Mouse (Mus musculus) intestine, embryonic 14.5 days (tissue): ENCODE data around the gene Ppfia3. TPM values are rescaled to one million over a fixed set of nuclear protein-coding genes. Genes with fewer than 3 reads are reported as not detected.

Source experiments
- ATAC-seq: fragments of 200-750 bp; cut with Nextera tagmentation; replicated peaks from 2 replicates; pipeline ENCODE4 v1.8.0; 2017; ENCODE audit warnings: low read depth, moderate number of reproducible peaks, moderate TSS enrichment, moderate library complexity; ENCODE audit not compliant: low FRiP score, low TSS enrichment
- DNase-seq: peaks from one replicate; pipeline ENCODE4 v3.0.0-alpha.2; 2018; ENCODE audit warnings: low spot score
- H3K27ac ChIP-seq: fragments of 300-500 bp; sonication (generic); 2 replicates; pipeline ENCODE4 v1.5.1; 2014; ENCODE audit warnings: low read depth, mild to moderate bottlenecking, control low read depth
- H3K27me3 ChIP-seq: fragments of 300-500 bp; sonication (generic); replicated peaks from 2 replicates; pipeline ENCODE4 v1.6.1; 2014; ENCODE audit warnings: low read length, control low read depth; ENCODE audit not compliant: control insufficient read depth, insufficient read depth
- H3K36me3 ChIP-seq: fragments of 300-500 bp; sonication (generic); 2 replicates; pipeline ENCODE4 v1.6.1; 2014; ENCODE audit warnings: low read length, control low read depth; ENCODE audit not compliant: control insufficient read depth, insufficient read depth
- H3K4me1 ChIP-seq: fragments of 300-500 bp; sonication (generic); replicated peaks from 2 replicates; pipeline ENCODE4 v1.6.1; 2014; ENCODE audit warnings: low read length, control low read depth, mixed read lengths; ENCODE audit not compliant: control insufficient read depth, insufficient read depth
- H3K4me2 ChIP-seq: fragments of 300-500 bp; sonication (generic); 2 replicates; pipeline ENCODE4 v1.6.1; 2014; ENCODE audit warnings: low read length
- H3K4me3 ChIP-seq: fragments of 300-500 bp; sonication (generic); 2 replicates; pipeline ENCODE4 v1.5.1; 2014; ENCODE audit warnings: low read depth, low read length, control low read depth, mixed read lengths
- H3K9ac ChIP-seq: fragments of 300-500 bp; sonication (generic); 2 replicates; pipeline ENCODE4 v1.6.1; 2014; ENCODE audit warnings: mild to moderate bottlenecking, low read length
- H3K9me3 ChIP-seq: fragments of 300-500 bp; sonication (generic); 2 replicates; pipeline ENCODE4 v1.6.1; 2016; ENCODE audit warnings: low read length, control low read depth; ENCODE audit not compliant: control insufficient read depth
- WGBS: fragments of 180-500 bp; shearing (Covaris S2); extraction: QIAGEN DNeasy Blood & Tissue Kit; methylation state at CpG from one replicate; pipeline ENCODE4 v1.1.7; 2014; 5-methylcytosine and 5-hydroxymethylcytosine counted together
- polyA plus RNA-seq: library from polyadenylated mRNA; unstranded; fragments of >200 nt; fragmentation: Nextera tagmentation; extraction: Ambion mirVana; gene quantifications from 2 replicates; pipeline ENCODE4 v1.2.1, GENCODE M21; 2014

Ppfia3 gene
- polyA plus RNA-seq, 1 experiment from 2014 or later = 5.5 TPM

DNA sequence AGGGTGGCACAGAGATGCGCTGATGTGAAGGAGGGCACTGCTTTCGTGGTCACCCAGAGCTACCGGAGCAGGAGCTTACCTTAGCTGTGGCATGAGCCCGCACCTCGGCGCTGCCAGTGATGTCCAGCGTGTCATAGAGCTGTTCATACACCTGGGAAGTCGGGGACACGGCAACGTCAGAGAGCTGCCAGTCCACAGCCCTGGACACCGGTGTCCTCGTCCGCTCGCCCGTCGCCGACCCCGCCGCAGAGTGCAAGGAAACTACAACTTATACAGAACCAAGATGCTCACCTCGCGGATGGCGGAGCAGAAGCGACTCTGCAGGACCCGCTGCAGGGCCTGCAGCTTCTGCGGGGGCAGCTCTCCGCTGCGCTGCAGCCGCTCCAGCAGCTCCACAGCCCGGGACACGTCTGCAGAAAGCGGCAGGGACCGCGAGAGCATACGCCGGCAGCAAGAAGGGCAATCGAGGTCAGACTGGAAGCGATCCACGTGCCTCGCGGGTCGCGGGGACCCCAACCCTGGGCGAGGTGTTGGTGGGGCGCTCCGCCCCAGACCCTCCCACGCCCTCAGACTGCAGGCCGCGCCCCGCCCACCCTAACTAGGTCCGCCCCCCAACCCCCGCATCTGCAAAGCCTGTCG lies 3.1 kb upstream of the Ppfia3 start:
- Histone ChIP-seq H3K27me3 (peaks cover 27% of the 10 kb centered on the region), H3K4me1 (peaks cover 15% of the 10 kb centered on the region; the same call in 1 of the 2 replicates), H3K4me2 (peak overlapping the region; percentile 80), H3K9ac (peak overlapping the region; percentile 8; the same call in 1 of the 2 replicates), H3K9me3 (no peaks in the 10 kb centered on the region), H3K4me3 (peak overlapping the region; percentile 48), H3K36me3 (peaks cover 28% of the 10 kb centered on the region), H3K27ac (no peak overlapping the region)
- WGBS = 9% methylated on average over 48 of the region's 52 CpGs
- DNase-seq = no peak
- ATAC-seq = no peak; the same call in 1 of the 2 replicates

- H3K9ac ChIP-seq = no peak overlapping the region
- 71% methylated on average over 16 of the region's 16 CpGs for WGBS
- no peak overlapping the region for H3K27ac ChIP-seq
- peaks cover 15% of the 10 kb centered on the region; the same call in 1 of the 2 replicates for H3K4me1 ChIP-seq
- H3K27me3 ChIP-seq = peaks cover 32% of the 10 kb centered on the region
- no peaks in the 10 kb centered on the region for H3K9me3 ChIP-seq
- no peak for ATAC-seq
- peaks cover 22% of the 10 kb centered on the region for H3K36me3 ChIP-seq
- 0 out of 2 replicates have a peak overlapping the region, but pooled peaks have one; percentile 48 for H3K4me3 ChIP-seq
- no peak for DNase-seq
- no peak overlapping the region; the same call in 1 of the 2 replicates for H3K4me2 ChIP-seq
Observed at GRCm38 (mm10) chr7:45369022-45369745, 2.4 kb upstream of the Ppfia3 start.

GRCm38 (mm10) chr7:45368178-45368577 lies 1.4 kb upstream of the Ppfia3 start:
- Histone ChIP-seq H3K4me2 (peak overlapping the region; percentile 99; the same call in 1 of the 2 replicates), H3K4me1 (peaks cover 15% of the 10 kb centered on the region; the same call in 1 of the 2 replicates), H3K27me3 (peaks cover 42% of the 10 kb centered on the region), H3K36me3 (peaks cover 12% of the 10 kb centered on the region), H3K9ac (no peak overlapping the region), H3K4me3 (peak overlapping the region; percentile 52; the same call in 1 of the 2 replicates), H3K9me3 (no peaks in the 10 kb centered on the region), H3K27ac (no peak overlapping the region)
- WGBS = 78% methylated on average over 15 of the region's 15 CpGs
- ATAC-seq (no peak), DNase-seq (no peak)

DNA sequence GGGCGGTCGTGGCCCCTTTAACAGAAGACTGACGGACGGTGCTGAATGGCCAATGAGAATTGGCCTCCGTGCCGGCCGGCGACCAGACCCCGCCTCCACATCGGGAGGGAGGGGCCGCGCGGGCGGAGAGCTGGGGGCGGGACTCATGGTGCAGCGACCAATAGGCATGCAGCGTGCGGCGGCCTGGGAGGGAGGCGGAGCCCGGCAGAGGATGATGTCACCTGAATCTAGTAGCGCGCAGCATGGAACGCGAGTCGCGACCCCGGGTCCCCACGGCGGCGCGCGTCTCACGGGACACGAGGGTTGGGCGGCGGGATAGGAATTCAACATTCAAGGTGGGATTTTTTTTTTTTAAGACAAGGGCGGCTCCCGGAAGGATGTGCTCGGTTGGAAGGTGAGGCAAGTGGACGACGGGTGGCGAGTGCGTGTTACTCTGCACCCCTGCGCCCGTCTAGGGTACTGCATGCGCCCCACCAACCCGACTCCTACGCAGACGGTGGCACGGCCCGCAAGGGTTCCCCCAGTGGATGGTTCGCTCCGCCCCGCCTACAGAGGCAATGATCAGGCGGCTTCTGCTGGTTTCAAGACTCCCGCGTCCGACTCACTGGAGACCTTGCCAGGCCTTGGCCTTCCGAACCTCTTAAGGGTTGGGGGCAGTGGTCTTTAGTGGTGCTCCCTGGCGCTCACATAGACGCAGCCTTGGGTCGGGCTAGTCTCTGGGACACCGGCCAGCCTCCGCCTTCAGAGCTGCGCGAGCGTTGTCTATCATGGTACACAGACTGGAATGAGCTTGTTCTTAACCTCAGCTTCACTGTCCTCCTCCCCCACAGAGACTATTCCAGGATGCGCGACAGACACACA lies 431 bp upstream of the Ppfia3 start:
- H3K9me3 ChIP-seq = no peaks in the 10 kb centered on the region
- DNase-seq (peak; percentile 99), ATAC-seq (peak; percentile 76)
- peak overlapping the region; percentile 56 for H3K9ac ChIP-seq
- H3K4me2 ChIP-seq = peak overlapping the region; percentile 99
- peaks cover 4% of the 10 kb centered on the region; the same call in 1 of the 2 replicates for H3K36me3 ChIP-seq
- H3K27ac ChIP-seq = peak overlapping the region; percentile 47; the same call in 1 of the 2 replicates
- peaks cover 20% of the 10 kb centered on the region; the same call in 1 of the 2 replicates for H3K4me1 ChIP-seq
- peaks cover 49% of the 10 kb centered on the region for H3K27me3 ChIP-seq
- peak overlapping the region; percentile 52 for H3K4me3 ChIP-seq
- WGBS = under 1% methylated on average over 69 of the region's 70 CpGs

DNA sequence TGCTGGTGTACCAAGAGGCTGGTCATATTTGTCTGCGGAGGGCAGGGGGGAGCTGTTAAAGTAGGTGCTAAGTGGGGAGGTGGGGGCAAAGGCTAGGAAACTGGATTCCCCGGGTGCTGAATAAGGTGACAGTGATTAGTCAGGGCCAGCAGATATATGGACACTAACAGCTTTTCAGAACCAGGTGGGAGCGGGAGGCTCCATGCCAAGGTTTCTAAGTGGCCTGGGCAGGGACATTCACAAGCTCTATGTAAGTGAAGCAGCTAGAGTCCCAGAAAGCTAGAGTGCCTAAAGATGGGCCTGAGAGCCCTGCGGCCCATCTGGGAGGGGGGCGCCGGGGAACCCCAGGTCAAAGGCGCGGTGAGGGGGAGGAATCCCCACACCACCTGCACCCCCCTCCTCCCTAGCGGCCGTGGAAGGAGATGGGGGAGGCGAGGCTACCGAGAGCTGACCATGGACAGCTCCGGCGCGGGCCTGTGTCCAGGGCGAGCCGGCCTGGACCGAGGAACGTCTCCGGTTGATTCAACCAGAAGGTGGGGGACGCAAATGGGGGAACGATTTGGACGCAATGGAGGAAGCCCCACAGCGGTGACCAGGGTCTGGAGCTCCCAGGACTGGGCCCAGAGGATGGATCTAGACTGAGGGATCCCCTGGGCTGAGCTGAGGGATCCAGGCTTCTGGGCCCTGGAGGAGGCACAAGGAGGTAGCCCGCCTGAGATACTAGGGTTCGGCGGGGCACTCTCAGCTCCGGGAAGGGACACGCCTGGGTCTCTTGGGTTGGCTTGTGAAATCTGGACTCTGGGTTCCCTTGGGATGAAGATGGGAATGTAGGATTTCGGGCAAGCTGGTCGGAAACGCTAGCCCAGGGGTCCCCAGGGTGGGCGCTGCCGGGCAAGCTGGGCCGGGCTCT lies 822 bp downstream of the Ppfia3 start:
- peaks cover 60% of the 10 kb centered on the region for H3K27me3 ChIP-seq
- H3K4me3 ChIP-seq = peak overlapping the region; percentile 52
- WGBS = 4% methylated on average over 31 of the region's 35 CpGs
- H3K9ac ChIP-seq = peak overlapping the region; percentile 56
- H3K36me3 ChIP-seq = no peaks in the 10 kb centered on the region
- no peak overlapping the region for H3K27ac ChIP-seq
- ATAC-seq (no peak), DNase-seq (peak; percentile 85)
- H3K4me1 ChIP-seq = peaks cover 23% of the 10 kb centered on the region
- peak overlapping the region; percentile 99 for H3K4me2 ChIP-seq
- no peaks in the 10 kb centered on the region for H3K9me3 ChIP-seq

DNA sequence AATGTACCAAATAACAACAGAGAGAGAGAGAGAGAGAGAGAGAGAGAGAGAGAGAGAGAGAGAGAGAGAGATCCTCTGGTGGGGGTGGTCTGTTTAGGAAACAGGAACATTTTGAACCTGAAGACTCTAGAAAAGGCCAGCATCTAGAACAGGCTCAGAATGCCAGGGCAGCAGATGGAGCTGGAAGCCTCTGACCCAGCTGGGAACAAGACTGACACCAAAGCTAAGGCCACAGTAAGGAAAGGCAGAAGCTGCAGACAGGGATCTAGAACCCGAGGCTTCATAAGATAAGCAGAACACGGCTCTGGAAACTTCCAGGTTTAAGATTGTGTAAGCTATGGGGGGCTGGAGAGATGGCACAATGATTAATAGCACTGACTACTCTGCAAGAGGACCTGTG lies 2.8 kb downstream of the Ppfia3 start:
- H3K4me1 ChIP-seq = peaks cover 19% of the 10 kb centered on the region
- no peaks in the 10 kb centered on the region for H3K9me3 ChIP-seq
- ATAC-seq = no peak
- no peak overlapping the region for H3K27ac ChIP-seq
- no peaks in the 10 kb centered on the region for H3K36me3 ChIP-seq
- no peak overlapping the region for H3K4me2 ChIP-seq
- no peak for DNase-seq
- WGBS = 71% methylated on average over 2 of the region's 2 CpGs
- no peak overlapping the region for H3K4me3 ChIP-seq
- H3K9ac ChIP-seq = no peak overlapping the region
- H3K27me3 ChIP-seq = peaks cover 62% of the 10 kb centered on the region

- Histone ChIP-seq H3K36me3 (no peaks in the 10 kb centered on the region), H3K27ac (no peak overlapping the region), H3K4me3 (no peak overlapping the region), H3K9me3 (no peaks in the 10 kb centered on the region), H3K4me1 (peaks cover 19% of the 10 kb centered on the region), H3K27me3 (peaks cover 55% of the 10 kb centered on the region), H3K9ac (no peak overlapping the region), H3K4me2 (no peak overlapping the region)
- no peak for ATAC-seq
- WGBS = 5% methylated on average over 13 of the region's 13 CpGs
- DNase-seq = peak; percentile 61
Observed at GRCm38 (mm10) chr7:45362801-45363200, 4.0 kb downstream of the Ppfia3 start.
